Mouse (Mus musculus): Measurements from ENCODE around the gene Vma21. TPM values are rescaled to one million over a fixed set of nuclear protein-coding genes. Genes with fewer than 3 reads are reported as not detected.

Gene Vma21
- polyA plus RNA-seq, 1 experiment from 2014 or later = 50.5 TPM

Other genes starting within 250 kb of the Vma21 start
- gene Gpr50, start 152.3 kb upstream of the Vma21 start, polyA plus RNA-seq (2016; fragmentation: Nextera tagmentation; extraction: Ambion mirVana) = 1.3 and 1.8 TPM in 2 replicates
- gene Gm1141, start 105.1 kb downstream of the Vma21 start, polyA plus RNA-seq (2016; fragmentation: Nextera tagmentation; extraction: Ambion mirVana) = 0.18 TPM in 1 of 2 replicates, not detected in the other
- 11.4 and 15.0 TPM in 2 replicates for gene Prrg3, start 146.7 kb downstream of the Vma21 start, polyA plus RNA-seq (2016; fragmentation: Nextera tagmentation; extraction: Ambion mirVana)
- gene Fate1, start 157.1 kb downstream of the Vma21 start, polyA plus RNA-seq (2016; fragmentation: Nextera tagmentation; extraction: Ambion mirVana) = not detected in 2 replicates
- 0.09 and 0.12 TPM in 2 replicates for gene Cnga2, start 175.9 kb downstream of the Vma21 start, polyA plus RNA-seq (2016; fragmentation: Nextera tagmentation; extraction: Ambion mirVana)

All from hindbrain, embryonic 12.5 days (tissue).